Mouse (Mus musculus): ENCODE measurements around the gene Ets1.
A peak's percentile ranks its signal among the peaks of the same experiment; 100 is the strongest.

Gene Ets1

DNA sequence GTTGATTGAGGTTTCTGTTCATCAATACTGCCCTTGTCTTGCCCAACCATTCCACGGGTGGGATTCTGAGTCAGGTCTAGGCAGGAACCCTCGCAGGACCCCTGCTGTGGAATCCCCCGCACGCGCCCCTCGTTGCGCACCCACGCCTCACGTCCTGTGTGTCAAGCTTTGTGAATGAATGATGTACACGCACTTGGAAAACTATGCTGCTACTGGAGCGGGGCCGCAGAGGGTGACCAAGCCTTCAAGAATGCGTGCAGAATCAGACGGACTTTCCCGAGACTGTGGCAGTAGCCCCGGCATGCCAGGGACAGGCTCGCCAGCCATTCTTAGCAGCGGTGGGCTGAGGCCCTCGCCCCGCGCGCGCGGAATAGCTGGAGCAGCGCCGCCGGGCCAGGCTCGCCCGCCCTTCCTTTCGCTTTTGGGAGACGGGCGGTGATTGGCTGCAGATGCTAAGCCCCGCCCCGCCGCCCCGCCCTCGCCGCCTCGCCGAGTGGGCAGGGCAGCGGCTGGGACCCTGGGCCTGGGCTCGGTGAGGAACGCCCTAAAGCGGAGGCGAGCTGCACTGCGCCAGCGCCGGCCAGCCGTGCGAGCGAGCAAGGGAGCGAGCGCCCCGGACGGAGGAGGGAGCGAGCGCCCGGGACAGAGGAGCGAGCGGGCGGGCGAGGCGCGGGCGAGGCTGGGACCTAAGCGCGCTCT is 59.6 kb downstream of the Ets1 start:
- DNase-seq, result peak; percentile 99

DNA sequence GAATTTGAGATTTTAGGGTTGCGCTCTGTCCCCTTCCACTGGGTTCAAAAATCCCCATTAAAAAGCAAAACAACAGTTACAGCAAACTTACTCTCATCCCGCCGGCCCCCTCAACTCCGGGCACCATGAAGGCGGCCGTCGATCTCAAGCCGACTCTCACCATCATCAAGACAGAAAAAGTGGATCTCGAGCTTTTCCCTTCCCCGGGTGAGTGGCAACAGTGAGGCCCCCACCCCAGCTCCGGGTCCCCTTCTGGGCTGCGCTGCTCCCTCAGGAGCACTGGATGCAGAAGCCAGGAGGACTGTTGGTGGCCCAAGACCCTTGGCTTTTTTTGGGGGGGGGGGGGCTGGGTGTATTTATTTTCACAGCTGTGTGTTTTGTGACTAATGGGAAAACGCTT is 60.2 kb downstream of the Ets1 start:
- no peak for DNase-seq

DNA sequence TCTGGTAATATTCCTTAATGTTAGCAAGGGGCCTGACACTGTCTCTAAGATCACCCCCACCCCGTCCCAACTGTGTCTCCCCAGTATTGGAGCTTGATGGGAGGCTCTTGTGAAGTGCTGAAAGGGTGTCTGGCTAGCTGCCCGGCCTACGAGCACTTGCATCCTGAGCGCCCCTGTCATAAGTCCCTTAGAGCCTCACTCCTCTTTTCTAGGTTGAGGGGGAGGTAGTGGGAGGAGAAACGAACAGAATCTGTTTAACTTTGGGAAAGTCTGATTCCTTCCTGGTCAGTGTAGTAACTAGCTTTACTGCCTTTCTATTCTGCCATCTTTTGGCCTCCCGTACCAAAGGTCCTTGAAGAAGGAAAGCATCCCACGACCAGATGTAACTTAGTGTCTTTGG is 60.7 kb downstream of the Ets1 start:
- peak; percentile 89 for DNase-seq

DNA sequence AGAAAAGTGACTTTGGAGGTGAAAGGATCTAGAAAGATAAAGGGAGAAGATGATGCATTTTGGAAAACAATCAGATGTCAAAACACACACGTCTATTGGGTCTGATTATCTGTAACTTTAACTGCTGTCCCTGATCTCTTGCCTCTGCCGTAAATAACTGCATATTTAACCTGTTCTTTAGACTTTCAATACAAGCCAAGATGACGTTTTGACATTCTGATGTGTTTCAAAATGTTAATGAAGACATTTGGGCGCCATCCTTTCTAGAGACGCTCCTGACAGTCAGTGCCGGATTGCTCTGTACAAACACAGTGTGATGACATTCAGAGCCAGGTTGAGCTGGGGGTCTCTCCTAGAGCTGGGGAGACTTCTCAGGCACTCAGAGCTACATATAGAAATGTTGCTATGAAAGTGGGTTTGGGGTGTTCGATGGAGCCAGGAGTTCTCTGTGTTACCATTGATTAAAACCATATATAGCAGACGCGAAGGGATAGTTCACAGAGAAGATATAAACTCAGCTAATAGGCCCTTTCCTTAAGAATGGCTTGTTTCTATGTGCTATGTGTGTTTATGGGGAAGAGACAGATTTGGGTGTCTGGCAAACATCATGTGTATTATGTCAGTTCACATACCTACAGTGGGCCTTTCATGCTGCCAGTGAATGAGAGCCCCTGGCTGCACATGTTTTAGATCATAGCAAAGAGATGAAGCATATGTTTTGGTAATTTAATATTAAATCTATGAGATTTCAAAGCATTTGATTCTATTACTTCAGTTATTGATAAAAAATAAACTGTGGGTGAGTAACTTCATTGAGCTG is 61.5 kb downstream of the Ets1 start:
- DNase-seq, result no peak

DNA sequence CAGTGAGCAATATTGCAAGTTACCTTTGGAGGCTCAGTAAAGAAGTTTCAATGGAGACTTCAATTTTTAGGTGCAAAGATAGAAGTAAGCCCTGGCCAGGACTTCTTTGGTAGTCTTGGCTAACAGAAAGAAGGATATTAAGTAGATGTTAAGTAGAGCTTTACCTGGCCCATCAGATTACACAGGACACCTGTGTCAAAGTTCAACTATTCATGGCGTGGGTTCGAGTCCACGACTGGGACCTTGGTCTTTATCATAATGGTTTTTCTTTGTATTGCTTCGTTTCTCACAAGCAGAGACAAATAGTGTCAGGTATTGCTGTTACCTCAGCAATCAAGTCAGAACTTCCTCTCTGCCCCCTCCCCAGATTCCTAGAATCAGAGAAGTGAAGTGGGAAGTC is 62.7 kb downstream of the Ets1 start:
- no peak for DNase-seq

DNA sequence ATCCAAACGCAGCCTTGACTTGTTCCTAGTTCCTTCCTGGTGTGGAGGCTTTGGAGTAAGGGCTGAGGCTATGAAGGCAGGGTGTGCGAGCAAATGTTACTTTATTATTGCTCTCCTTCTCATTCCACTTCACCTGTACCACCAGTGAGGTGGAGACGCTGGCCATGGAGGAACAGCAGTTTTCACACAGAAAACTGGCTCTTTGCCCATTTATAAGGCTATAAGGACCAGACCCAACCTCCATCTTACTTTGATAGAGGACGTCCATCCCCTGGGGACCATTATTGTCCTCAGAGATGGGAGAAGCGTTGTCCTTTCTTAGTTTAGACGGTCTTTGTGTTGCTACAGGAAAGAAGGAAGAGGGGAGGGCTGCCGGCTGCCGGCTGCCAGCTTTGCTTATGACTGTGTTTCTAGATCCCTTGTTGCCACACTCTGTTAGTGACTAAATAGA is 63.4 kb downstream of the Ets1 start:
- DNase-seq, result no peak

DNA sequence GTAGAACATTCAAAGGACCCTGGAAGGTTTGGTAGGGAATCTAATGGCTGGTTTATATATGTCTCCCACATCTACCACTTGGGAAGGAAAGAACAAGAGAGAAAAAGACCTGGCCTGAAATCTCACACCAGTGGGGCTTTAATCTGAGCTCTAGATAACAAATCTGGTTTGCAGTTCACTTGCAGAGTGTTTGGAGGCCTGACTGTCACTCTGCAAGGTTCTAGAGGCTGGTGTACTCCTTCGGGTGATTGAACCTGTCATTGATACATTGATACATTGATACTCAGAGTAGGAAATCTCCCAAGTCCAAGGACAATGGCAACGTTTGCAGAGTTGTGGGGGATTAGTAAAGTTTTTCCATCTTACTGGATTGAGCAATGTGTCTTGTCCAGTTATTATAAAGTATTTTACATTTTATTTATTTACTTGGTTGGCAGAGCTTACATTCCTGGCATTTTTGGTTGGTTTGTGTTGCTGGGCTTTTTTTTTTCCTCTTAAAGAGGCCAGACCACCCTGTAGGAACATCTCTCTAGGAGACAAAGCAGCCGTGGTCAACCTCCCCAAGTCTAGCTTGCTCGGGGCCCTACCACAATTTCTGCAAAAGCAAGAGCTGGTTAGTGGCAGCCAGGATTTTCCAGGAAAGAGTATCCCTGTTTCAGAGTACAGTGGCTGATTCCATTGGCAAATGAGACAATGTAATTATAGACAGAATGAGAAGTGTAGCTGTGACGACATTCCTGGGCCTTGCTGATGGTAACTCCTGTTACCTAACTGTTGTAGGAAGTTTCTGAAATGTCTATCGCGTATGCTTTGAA is 64.3 kb downstream of the Ets1 start:
- no peak for DNase-seq

DNA sequence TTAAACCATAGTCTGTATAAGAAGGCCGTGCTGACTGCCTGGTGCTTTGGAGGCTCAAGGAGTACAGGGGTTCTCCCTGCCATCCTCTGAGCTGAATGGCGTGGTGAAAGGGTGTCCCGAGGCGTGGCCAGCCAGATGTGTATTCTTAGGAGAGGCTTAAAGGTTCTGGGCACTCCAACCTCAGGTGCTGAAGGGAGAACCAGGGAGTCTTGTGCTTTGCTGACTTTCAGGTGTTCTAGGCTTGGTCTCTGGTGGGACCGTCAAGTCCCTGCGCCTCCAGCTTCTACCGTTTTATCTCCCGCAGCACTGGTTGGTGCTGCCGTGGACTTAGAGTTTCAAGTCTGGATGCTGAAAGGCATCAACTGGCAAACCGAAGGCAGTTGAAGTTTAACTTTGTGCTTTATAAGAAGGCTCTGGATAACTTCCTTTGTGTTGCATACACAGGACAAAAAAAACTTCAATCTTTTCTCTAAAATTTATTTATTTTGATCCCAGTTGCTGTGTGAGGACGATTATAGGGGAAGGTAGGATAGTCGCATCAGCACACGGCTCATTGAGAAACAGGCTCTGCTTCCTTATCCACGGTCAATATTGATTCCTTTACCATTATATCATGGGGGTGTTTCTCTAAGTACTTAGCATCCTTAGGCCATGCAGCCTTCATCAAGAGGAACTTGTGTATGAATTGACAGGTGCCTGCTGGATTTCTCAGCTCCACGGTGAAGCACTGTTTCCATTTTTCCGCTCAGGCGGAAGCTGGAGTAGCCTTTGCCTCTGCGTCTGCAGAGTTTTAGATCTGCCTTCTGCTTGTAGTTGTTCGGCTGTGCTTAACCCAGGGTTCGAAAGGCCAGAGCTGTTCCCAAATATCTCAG is 65.3 kb downstream of the Ets1 start:
- no peak for DNase-seq

DNA sequence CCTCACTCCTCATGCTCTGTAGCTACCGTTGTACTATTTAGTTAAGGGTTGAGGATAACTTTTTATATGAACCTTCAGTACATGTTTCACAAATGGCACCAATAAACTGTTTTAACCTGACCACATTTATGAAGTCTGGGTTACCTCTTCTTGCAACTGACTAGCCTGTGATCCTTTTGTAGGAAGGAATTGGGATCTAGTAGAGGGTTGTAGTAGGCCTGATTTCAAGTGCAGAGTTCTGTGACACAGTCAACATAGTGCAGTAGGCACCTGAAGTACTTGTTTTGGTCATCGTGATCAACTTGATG is 65.9 kb downstream of the Ets1 start:
- DNase-seq, result no peak

DNA sequence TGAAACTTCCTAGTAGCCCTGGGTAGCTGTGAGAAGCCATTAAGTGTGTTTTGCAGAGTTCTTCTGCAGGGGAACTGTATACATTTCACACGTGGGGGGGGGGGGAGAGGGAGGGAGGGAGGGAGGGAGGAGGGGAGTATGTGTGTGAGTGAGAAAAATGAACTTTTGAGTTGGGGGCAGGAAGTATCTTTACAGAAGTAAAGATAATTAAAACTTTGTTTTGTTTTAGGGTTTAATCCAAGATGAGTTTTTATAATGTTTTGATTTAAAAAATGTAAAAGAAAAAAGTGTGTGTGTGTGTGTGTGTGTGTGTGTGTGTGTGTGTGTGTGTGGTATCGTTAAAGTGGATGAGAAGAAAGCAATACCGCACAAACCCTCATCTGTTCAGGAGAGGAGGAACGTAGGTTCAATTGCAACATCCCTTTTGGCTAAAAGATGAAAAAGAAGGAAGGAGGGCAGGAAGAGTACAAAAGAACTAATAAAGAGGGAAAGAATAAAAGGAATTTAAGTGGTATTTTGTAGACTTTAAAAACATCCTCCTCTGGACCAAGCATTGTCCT is 66.9 kb downstream of the Ets1 start:
- no peak for DNase-seq

DNA sequence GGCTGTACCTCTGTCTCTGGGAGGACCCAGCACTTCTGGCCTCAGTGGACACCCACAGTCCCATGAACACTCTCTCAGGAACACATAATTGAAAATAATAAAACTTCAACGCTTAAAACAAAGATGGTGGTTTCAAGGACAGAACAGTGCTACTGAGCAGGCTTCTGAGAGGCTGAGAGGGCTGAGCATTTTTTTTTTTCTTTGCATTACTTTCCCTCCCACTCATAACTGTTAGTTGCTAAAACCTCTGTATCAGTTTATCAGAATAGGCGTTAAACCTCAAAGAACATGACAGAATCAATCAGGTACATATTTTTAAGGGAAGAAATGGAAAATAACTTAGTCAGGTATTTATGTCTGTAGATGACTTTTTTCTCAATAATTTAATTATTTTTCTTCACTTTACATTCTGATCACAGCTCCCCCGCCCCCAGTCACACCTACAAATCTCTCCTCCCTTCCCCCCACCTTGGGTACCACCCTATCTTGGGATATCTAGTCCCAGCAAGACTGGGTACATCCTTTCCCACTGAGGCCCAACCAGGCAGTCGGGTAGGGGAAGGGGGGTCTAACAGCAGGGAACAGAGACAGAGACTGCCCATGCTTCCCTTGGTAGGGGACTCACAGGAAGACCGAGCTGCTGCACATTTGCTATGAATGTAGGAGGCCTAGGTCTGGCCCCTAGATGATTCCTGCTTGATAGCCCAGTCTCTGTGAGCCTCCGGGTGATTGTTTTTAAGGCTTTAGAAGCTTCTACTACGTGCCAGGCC is 68.1 kb downstream of the Ets1 start:
- no peak for DNase-seq

DNA sequence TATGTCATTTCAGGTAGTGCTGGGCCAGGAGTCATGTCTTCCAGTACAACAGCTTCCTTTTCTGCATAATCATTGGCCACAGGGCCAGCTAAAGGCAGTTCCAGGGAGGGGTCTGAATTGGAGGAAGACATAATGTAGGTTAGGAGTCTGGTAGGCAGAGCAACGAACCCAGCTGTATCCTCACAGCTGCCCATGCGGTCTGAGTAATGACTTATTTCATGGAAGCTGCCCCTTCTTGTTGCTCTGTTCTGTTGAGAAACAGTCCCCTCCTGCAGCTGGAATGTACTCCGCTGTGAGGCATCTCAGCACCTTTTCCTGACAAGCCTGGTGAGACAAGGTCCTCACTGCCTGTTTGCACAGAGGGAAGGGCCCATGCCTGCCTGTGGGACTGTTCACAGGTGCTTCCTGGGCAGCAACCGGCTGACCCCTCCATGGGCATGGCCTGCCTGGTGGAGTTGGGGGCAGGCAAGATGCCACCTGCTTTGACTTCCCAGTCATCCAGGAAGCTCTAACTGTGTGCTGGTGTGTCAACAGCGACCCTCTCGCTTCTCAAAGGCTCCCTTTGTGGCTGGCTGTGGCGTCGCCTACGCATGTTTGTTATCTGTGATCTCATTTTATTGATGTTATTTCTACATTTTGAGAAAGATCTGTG is 69.9 kb downstream of the Ets1 start:
- no peak for DNase-seq

DNA sequence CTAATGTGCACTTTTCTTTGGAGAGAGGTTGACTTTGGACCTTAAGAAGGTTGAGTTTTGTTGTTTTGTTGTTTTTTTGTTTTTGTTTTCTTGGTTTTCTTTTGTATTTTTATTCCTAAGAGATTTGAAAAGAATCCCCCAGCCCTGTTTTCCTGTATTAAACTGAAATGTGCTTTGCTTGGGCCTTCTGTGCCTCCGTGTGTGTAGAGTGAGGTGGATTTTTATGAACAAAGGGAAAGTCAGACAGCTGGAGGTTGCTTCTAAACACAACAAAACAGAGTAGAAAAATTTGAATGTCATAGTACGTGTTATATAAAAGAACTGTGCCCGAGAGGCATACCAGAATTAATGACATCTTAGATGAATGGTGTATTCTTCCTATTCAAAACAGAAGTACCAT is 71.4 kb downstream of the Ets1 start:
- DNase-seq, result no peak

DNA sequence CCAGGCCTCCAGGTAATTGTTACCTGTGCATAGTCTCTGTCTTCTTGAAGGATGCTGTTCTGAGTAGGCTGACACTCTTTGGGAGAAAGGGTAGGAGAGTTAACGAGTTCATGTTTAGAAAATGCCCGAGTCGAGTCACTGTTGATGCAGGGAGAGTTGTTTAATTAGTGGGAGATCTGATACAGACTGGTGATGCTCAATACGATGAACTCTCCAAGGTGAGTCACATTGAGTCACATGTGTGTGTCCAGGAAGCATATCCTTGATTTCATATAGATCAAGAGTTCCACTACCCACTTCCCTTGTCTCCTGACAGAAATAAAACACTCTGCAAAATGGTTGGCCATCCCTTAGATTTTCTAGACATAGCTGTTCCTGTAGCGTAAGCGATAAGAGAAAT is 72.5 kb downstream of the Ets1 start:
- DNase-seq, result no peak

DNA sequence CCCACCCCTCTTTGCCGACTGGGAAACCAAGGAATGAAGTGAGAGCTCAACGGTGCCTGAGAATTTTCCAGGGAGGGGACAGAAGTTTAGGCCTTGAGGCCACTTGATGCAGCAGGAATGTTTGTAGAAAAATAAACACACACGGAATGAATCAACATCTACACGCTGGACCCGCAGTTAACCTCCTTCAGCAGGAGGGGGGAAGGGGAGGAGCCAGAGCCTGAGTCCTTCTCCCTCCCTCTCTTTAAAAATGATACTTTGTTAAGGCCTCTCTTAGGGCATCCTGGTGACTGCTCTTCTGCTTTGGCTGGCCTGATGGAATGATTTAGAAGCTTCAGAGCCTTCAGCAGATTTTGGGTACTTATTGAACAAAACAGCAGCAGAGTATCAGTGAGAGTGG is 73.3 kb downstream of the Ets1 start:
- peak; percentile 71 for DNase-seq

DNA sequence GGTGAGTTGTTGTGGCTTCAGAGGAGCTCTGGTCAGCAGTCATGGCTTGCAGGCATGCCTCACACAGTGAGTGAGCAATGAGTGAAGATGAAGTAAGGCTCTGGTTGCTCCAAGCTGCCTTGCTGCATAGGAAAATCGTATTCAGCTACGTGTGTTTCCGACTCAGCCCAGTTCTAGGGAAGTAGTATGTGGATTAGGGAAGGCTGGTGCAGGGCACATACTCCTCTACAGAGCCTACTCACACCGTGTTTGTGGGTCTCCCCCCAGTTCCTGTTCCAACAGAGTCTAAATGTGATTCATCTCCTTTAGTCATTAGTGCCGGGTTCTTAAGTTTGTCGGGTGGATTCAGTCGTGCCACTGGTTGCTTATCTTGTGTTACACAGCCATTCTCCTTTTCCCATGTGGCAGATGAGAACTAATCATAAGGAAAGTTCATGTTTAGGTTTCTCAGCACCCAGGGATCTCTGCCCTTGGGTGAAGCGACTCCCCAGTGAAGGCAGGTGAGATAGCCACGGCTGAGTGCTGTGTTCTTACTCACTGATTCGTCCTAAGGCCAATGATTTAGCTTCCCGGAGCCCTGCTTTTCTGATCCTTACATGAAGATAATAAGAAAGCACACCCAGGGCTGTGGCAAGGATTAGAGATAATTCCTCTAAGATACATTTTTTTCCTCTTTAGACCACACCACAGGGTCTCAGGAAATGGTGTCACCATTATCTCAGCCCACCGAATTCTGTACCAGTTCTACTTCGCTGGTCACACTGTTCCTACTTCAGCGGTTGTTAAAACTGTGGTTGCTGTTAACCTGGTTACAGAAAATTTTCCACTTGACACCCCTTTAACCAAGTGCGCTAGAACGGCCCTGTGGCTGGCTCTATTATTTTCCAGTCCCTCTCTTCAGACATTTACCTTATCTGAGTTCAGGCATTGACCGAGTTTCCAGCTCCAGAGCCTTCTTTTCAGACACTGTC is 74.0 kb downstream of the Ets1 start:
- DNase-seq, result no peak

DNA sequence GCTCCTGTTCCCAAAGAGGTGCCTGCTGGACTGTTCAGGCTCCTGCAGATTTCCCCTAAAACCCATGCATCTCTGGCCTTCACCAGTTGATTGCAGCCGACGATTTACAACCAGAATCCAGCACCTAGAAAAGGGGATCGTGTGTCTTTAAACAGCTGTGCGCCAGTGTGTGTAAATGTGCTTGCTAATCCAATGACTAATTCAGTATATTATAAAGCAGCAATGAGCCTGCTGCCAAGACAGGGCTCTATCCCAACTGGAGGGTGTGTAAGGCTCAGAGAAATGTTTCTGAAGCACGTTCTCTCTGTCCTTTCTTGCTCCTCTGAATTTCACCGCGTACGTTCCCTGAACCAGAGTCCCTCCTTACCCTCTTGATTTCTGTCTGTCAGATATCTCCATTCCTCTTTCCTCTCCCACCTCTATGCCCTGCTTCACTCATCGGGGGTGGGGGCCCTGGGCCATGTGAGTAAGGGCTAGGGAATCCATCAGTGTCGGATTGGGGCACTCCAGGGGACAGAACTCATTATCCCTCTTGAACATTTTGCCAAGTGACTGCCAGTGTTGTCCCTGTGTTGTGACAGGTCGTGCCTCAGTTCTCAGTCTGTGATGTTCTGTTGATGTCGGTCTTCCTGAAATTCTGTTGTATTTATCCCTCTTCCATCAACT is 75.1 kb downstream of the Ets1 start:
- no peak for DNase-seq

DNA sequence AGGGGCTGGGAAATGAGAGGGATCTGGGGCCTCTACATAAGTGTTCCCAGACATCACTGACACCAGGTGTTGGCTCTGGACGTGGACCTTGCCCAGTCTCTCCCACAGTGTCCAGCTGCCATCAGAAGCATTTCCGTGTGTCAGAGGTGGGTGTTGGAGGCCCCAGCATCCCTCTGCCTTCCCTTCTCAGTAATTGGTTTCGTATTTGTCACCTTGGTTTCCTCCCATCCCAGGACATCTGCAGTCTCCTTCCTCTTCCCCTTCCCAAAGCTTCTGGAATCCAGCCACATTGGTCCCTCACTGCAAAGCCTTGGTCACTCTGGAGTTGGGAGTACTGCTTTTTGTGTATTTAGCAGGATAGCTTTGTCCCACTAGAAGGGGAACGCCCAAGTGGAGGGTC is 75.7 kb downstream of the Ets1 start:
- peak; percentile 59 for DNase-seq

DNA sequence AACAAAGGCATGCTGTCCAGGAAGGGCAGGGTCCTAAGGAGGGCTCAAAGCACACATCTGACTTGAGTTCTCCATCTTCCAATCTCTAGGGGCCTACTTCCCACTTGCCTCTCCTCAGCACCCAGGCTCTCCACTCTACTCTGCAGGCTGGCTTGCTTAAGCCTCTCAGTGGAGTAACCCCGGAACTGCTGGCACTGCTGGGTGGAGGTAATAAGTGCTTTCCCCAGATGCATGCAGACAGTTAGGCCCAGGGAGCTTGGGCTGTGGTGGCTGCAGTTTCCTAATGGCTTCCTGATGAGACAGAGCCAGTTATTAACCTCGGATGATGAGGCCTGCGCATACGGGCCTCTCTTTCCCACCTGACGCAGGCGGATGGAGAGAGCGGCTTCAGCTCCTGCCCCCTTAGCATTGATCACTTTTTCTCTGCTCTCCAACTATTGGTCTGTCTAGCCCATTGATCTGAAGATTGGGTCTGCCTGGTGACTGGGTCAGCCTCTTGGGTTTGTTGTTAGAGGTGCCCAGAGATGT is 76.4 kb downstream of the Ets1 start:
- DNase-seq, result no peak

Data from kidney, postnatal 10 days (tissue).